Mouse (Mus musculus): ENCODE results near the gene Shank2. TPM values are rescaled to one million over a fixed set of nuclear protein-coding genes. Genes with fewer than 3 reads are reported as not detected.

Gene Shank2
- total and polyA plus RNA-seq, 3 experiments, result not detected

DNA sequence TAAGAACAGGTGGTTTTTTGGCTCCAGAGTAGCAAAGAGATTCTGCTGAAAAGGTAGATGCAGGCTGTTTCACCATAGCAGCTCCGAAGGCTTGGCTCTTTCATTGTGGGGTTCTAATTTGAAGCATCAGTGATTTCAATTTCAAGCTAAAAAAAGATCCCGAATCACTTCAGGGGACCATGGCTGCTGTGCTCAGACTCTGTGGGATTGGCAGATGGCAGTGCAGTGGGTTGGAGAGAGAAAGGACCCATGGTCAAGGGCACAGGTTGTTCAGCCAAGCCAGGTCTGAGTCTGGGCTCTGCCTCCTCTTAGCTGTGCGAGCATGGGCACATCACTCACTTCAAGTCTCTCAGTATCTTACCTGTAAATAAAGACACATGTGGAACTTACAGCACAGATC lies 291.9 kb downstream of the Shank2 start:
- no peaks in the 10 kb centered on the region for H3K9me3 ChIP-seq (replicated peaks; ENCODE audit: low read length)
- H3K79me2 ChIP-seq (replicated peaks; ENCODE audit: control insufficient read depth, extremely low read depth, insufficient read depth, poor library complexity, severe bottlenecking), result no peaks in the 10 kb centered on the region
- no peak overlapping the region for H3K4me3 ChIP-seq (replicated peaks in 1 of 3; ENCODE audit: low read depth in 2 of 3, low read length in 2 of 3, poor library complexity in 1 of 3)
- peaks cover 60% of the 10 kb centered on the region for H3K27me3 ChIP-seq (replicated peaks)
- TF ChIP-seq CTCF (conservative IDR thresholded peaks at IDR 0.05 in 1 of 2, IDR thresholded peaks at IDR 0.05 in 1 of 2; ENCODE audit: low read depth in 2 of 2, low read length in 2 of 2) (no peak), MAX (IDR thresholded peaks at IDR 0.05; ENCODE audit: low read length) (no peak), POLR2AphosphoS2 (IDR thresholded peaks at IDR 0.05; ENCODE audit: low read depth, low read length) (no peak), ZMIZ1 (IDR thresholded peaks at IDR 0.05; ENCODE audit: low read depth, low read length) (no peak), KAT2A (IDR thresholded peaks at IDR 0.05; ENCODE audit: insufficient replicate concordance, low read length) (no peak), UBTF (IDR thresholded peaks at IDR 0.05; ENCODE audit: low read depth, low read length) (no peak), TCF12 (IDR thresholded peaks at IDR 0.05; ENCODE audit: low read depth, low read length) (no peak)
- no peak overlapping the region for H3K27ac ChIP-seq (ENCODE audit: insufficient read depth, low read depth)
- H3K36me3 ChIP-seq (replicated peaks in 1 of 2; ENCODE audit: control insufficient read depth in 1 of 2, insufficient read depth in 1 of 2, low read length in 1 of 2), result no peaks in the 10 kb centered on the region
- H3K4me2 ChIP-seq (ENCODE audit: insufficient read depth, low read depth, poor library complexity, severe bottlenecking), result no peak overlapping the region
- H3K9ac ChIP-seq (ENCODE audit: insufficient read depth, low read depth), result no peak overlapping the region
- dilution Hi-C loops (cut with MboI; ENCODE audit: extremely low pct_ligation_motif_present, extremely low pct_unique_long_range_greater_than_20kb, low sequenced_read_pairs), result no loop called here
- in situ Hi-C loops (cut with MboI; ENCODE audit: low pct_ligation_motif_present, low pct_unique_long_range_greater_than_20kb, low sequenced_read_pairs), result no loop called here
- DNase-seq (ENCODE audit: extremely low read depth), result no peak
- H3K4me1 ChIP-seq (ENCODE audit: control insufficient read depth in 1 of 2, insufficient read depth in 2 of 2), result no peaks in the 10 kb centered on the region

DNA sequence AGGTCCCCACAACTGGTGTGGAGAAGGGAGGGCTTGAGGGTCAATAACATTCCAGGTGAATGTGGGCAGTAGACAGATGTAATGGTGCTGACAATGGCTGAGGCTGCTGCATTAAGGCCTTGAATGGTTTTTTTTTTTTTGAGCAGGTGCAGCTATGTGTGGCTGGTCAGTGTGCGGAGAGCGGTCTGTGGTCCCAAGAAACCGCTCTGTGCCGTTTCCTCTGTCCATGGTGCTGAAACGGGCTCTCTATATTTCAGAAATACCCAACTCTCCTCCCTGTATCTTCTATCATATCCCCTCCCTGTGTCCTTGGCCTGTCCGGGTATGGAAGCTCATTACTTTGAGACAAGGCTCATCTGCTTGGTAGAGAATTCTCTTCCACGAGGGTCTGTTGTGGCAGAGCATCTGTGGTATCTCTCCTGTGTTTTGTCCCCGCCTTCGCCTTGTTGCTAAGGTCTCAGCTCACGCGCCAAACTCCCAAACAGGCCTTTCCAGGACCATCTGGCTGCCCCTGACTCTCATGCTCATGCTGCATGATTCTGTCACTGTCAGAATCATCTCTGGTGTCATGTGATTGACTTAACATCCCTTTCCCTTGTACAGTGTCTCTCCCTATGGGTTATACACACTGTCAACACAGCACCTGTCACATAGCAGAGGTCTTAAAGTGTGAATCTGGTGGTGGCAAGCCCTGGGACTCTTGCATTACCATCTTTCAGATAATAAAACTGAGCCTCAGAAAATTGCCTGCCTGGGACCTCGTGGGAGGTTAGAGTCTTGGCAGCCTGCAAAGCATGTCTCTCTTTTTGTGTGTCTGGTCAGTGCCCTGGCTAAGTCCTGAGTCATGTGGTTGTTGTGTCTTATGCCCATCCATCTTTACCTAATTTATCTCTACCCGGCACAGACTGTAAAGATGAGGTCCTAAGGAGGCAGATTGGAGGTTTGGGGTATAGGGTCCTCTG lies 292.8 kb downstream of the Shank2 start:
- in situ Hi-C loops (cut with MboI; ENCODE audit: low pct_ligation_motif_present, low pct_unique_long_range_greater_than_20kb, low sequenced_read_pairs), result no loop called here
- Histone ChIP-seq H3K4me2 (ENCODE audit: insufficient read depth, low read depth, poor library complexity, severe bottlenecking) (no peak overlapping the region), H3K9me3 (replicated peaks; ENCODE audit: low read length) (no peaks in the 10 kb centered on the region), H3K27ac (ENCODE audit: insufficient read depth, low read depth) (no peak overlapping the region), H3K4me1 (ENCODE audit: control insufficient read depth in 1 of 2, insufficient read depth in 2 of 2) (no peaks in the 10 kb centered on the region), H3K4me3 (replicated peaks in 1 of 3; ENCODE audit: low read depth in 2 of 3, low read length in 2 of 3, poor library complexity in 1 of 3) (no peak overlapping the region), H3K36me3 (replicated peaks in 1 of 2; ENCODE audit: control insufficient read depth in 1 of 2, insufficient read depth in 1 of 2, low read length in 1 of 2) (no peaks in the 10 kb centered on the region), H3K9ac (ENCODE audit: insufficient read depth, low read depth) (no peak overlapping the region), H3K27me3 (replicated peaks) (peaks cover 58% of the 10 kb centered on the region), H3K79me2 (replicated peaks; ENCODE audit: control insufficient read depth, extremely low read depth, insufficient read depth, poor library complexity, severe bottlenecking) (no peaks in the 10 kb centered on the region)
- peak; percentile 1 for DNase-seq (ENCODE audit: extremely low read depth)
- TF ChIP-seq POLR2A (IDR thresholded peaks at IDR 0.05; ENCODE audit: low read depth, low read length), result no peak
- no peak for TF ChIP-seq RAD21 (IDR thresholded peaks at IDR 0.05; ENCODE audit: low read depth, low read length)
- no peak for TF ChIP-seq USF1 (IDR thresholded peaks at IDR 0.05; ENCODE audit: low read depth, low read length)
- TF ChIP-seq ZC3H11A (IDR thresholded peaks at IDR 0.05; ENCODE audit: low read depth, low read length), result no peak
- TF ChIP-seq MAX (IDR thresholded peaks at IDR 0.05; ENCODE audit: low read length), result no peak
- TF ChIP-seq CHD1 (IDR thresholded peaks at IDR 0.05; ENCODE audit: low read depth, low read length), result no peak
- TF ChIP-seq E2F4 (IDR thresholded peaks at IDR 0.05; ENCODE audit: insufficient replicate concordance, low read depth, low read length), result no peak
- no peak for TF ChIP-seq HCFC1 (IDR thresholded peaks at IDR 0.05; ENCODE audit: low read depth, low read length)
- TF ChIP-seq JUN (IDR thresholded peaks at IDR 0.05; ENCODE audit: insufficient read depth, low read depth, low read length), result no peak
- no peak for TF ChIP-seq USF2 (conservative IDR thresholded peaks at IDR 0.05; ENCODE audit: low read depth, low read length)
- dilution Hi-C loops (cut with MboI; ENCODE audit: extremely low pct_ligation_motif_present, extremely low pct_unique_long_range_greater_than_20kb, low sequenced_read_pairs), result no loop called here
